Mouse (Mus musculus) cerebellum, postnatal 14 days (tissue): ENCODE measurements around the gene Atp6v1a.

Source experiments
- DNase-seq, 2 experiments: peaks; one replicate each; pipeline ENCODE4 v3.0.0; 2021; ENCODE audit warnings: mixed read lengths in 2 of 2

Gene Atp6v1a

GRCm38 (mm10) chr16:44138377-44138978 is 1.0 kb downstream of the Atp6v1a start:
- DNase-seq: peak in 1 of 2 experiments; percentile 59

DNA sequence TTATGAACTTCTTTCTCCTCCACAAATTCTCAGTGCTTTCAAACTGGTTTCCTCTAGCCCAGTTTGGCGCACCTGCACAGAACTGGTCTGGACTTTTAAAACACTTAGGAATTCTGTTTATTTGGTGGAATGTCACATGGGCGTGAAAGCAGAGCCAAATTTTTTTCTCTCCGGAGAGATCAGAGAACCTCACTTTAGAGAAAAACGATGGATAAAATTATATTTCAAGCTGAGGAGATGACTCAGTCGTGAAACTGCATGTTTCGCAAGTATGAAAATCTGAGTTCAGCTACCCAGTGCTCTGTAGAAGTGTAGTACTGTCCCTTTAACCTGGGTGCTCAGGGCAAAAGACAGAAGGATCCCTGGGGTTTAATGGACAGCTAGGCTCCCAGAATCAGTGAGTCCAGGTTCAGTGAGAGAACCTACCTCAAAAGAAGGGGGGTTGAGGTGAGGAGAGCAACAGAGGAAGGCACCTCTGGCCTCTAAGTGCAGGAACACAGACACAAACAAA is 2.9 kb downstream of the Atp6v1a start:
- no peak for DNase-seq

GRCm38 (mm10) chr16:44133187-44133586 is 6.3 kb downstream of the Atp6v1a start:
- no peak for DNase-seq

GRCm38 (mm10) chr16:44132300-44132699 is 7.2 kb downstream of the Atp6v1a start:
- DNase-seq: no peak

- DNase-seq: no peak
These were observed 13.1 kb downstream of the Atp6v1a start for GRCm38 (mm10) chr16:44126437-44126836.

DNA sequence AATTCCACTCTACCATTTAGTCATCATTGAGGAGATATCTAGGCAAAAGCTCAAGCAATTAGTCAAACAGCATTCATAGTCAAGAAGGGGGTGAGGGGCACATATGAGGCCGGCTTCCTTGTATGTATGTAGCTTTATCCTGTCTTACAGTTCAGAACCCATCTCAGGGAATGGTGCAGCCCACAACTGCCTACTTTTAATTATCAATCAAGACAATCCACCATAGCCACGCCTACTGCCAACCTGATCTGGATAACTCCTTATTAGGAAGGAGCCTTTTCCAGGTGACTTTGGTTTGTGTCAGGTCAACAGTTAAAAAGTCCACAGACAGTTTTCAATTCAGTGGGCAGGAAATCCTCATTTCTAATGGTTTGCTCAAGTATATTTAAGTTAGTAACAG is 14.1 kb downstream of the Atp6v1a start:
- no peak for DNase-seq

- no peak for DNase-seq
These were observed 14.8 kb downstream of the Atp6v1a start for GRCm38 (mm10) chr16:44124713-44125112.

- DNase-seq: peak; percentile 51 to 63
These were observed 15.7 kb downstream of the Atp6v1a start for GRCm38 (mm10) chr16:44123786-44124185.

DNA sequence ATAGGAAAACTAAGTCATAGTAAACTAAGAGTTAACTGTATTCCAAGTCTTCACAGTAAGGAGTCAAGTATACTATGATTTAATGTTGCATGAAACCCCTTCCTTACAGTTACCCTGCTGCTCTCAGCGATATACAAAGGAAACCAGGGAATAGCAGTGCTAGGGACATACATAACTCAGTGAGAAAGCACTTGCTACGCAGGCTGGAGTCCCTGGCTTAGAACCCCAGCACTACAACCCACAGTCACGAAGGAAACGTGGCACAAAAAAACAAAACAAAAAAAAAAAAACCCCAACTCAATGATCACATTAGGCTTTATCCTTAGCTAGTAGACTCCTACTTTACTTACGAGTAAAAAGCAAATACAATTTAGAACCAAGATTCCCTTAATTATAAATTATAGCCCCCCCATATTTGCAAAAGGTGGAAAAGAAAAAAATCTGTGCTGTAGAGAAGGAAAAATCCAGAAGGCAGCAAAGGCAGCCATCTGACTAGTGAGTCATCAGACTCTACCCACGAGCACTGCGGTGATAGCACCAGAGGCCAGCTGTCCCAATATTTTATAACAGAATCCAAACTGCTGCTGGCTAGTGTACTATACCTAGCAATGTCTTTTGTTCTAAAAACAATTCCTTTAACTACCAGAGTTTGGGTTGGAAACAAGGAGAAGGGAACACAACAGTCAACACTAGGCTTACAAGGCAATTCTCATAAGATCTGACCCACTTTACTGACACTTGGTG is 16.4 kb downstream of the Atp6v1a start:
- DNase-seq: peak; percentile 45 to 55

- DNase-seq: peak in 1 of 2 experiments; percentile 23
These were observed 16.9 kb downstream of the Atp6v1a start for GRCm38 (mm10) chr16:44122574-44122973.

DNA sequence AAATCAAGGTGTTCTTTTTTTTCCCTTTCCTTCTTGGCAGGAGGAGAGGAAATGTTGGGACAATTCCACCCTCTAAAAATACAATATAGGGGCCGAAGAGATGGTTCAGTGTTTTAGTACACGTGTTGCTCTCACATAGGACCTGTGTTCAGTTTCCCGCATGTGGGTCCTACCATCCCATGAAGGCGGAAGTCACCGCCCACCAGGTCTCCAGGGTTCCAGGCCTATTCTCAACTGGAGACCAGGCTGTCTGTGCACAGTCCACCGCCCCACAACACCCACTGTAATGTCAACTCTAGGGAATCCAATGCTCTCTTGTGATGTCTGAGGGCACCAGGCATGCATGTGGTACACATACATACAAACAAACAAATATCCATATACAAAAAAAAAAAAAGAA is 17.4 kb downstream of the Atp6v1a start:
- no peak for DNase-seq

DNA sequence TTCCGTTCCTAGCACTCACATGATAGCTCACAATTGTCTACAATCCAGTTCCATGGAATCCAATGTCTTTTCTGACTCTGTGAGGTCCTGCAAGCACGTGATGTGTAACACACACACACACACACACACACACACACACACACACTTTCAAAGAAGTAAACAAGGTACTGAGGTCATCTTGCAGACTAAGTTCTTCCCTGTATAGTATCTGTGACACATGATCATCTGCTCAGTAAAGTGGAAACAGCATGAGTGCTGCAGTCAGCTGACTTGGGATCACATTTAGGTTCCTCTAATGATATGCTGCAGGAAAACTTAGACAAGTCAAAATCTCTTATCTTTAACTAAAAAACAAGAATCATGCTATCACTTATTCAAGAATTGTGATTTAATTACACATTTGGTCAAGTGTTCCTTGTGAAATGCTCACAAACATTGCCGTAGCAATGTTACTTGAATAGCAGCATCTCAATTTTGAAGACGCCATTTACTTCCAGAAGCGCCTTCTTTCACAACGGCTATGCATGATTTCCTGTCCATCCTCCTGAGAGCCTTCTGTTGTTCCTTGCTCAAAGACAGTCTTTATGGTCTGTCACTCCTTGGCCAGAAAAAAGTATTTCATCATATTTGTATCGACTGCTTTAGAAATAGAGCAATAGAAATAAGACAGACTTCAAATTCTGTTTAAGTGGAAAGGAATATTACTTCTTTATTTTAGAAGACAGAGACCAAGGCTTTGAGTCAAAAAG is 19.6 kb downstream of the Atp6v1a start:
- DNase-seq: no peak

DNA sequence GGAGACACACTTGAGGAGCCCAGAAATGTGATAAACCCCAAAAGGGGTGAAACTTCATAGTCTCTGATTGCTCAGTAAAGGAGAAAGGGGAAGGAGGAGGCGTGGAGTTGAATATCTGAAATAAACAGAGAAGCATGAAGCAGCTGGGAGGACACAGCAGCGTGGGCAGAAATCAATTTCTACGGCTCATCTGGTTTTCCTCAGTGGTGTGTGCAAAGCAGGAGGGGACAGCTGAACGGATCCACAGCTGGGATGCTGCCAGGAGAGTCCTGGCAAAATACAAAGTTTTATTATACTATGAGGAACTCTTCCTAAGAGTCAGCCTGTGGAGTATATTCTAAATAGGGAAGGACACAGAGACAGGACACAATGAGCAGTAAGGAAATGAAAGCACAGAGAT is 30.5 kb downstream of the Atp6v1a start:
- DNase-seq: no peak

- no peak for DNase-seq
These were observed 34.3 kb downstream of the Atp6v1a start for GRCm38 (mm10) chr16:44105211-44105610.

GRCm38 (mm10) chr16:44103806-44104766 is 35.4 kb downstream of the Atp6v1a start:
- DNase-seq: peak in 1 of 2 experiments; percentile 23

- DNase-seq: no peak
These were observed 36.6 kb downstream of the Atp6v1a start for GRCm38 (mm10) chr16:44102925-44103324.

- no peak for DNase-seq
These were observed 38.3 kb downstream of the Atp6v1a start for GRCm38 (mm10) chr16:44101181-44101710.

GRCm38 (mm10) chr16:44099377-44099776 is 40.1 kb downstream of the Atp6v1a start:
- no peak for DNase-seq

DNA sequence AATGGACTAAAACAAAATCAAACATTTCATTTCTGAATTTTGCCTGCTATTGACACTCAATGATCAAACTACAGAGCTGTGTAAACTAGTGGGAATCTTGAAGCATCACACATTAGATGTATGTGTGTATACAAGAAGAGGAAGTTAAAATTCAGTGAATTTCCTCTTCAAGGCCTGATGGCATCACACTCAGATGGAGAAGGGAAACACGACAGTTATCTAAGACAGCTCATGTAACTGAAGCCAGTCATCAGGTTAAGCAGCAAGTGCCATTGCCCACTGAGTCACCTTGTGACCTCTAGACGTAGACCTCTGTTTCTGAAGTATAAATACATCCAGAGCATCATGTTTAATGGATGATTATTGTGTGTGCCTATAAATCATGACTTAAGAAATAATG is 51.9 kb downstream of the Atp6v1a start:
- no peak for DNase-seq

DNA sequence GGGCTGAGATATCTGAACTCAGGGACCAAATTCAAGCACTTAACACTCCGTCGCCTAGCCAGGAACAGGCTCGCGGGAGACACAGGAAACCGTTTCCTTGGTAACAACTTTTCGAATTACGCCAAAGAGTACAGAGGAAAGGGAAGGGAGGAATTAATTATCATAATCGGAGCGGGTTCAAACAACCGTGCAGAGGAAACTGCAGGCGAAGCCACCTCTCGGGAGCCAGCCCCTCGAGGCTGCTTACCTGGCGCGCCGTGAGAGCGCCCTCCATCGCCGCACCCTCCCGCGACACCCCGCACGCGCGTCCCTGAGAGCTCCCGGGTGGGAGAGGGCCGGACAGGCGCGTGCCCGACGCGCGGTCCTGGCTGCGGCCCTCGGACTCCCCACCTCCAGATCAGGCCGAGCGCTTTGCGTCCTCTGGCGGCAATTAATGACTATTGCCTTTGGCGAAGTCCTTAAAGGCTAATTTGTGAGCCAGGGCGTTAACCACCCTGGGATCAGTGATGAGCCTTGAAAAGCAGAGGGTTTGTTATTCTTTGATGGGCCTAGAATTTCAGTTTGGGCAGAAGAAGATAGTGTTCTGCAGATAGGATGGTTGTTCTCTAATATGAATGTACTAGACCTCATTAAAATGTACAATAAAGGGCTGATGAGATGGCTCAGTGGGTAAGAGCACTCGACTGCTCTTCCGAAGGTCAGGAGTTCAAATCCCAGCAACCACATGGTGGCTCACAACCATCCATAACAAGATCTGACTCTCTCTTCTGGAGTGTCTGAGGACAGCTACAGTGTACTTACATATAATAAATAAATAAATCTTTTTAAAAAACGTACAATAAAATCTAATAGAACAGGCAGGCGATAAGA is 76.2 kb downstream of the Atp6v1a start, which contains the start of gene Gramd1c:
Gene Gramd1c, minus strand, starts transcription at position 321 of the 870 bp plus-strand sequence.
- peak; percentile 80 to 83 for DNase-seq

DNA sequence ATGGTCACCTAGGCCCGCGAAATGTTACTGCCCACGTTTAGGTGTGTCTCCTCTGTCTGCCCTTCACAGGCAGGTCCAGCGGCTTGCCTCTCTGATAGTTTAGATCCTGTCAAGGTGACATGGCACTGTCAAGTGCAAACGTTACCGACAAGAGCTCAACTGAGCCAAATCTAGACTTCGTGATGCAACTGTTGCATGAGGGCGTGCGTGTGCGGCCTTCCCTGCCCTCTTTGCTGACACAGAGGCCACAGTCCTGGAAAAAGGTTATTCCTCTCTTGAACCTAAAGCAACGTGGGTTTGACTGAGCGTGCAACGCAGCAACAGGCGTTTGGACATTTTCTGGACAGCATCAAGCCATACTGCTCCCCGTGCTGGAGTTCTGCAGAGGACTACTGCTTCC is 78.2 kb downstream of the Atp6v1a start:
- no peak for DNase-seq
